Mouse (Mus musculus) C2C12 (cell line): ENCODE measurements around the gene Hoxc10. TPM values are rescaled to one million over a fixed set of nuclear protein-coding genes. Genes with fewer than 3 reads are reported as not detected.

Source experiments
- H3K27me3 ChIP-seq: one replicate; pipeline ENCODE4 v1.6.1; 2011; ENCODE audit not compliant: control insufficient read depth, insufficient read depth, insufficient read length
- H3K36me3 ChIP-seq: one replicate; pipeline ENCODE4 v1.6.1; 2011; ENCODE audit not compliant: control insufficient read depth, insufficient read depth
- H3K4me3 ChIP-seq: one replicate; pipeline ENCODE4 v1.5.1; 2011; ENCODE audit warnings: mild to moderate bottlenecking, control low read depth; ENCODE audit not compliant: poor library complexity, insufficient read depth, severe bottlenecking
- H3K79me2 ChIP-seq: one replicate; pipeline ENCODE4 v1.6.1; 2011; ENCODE audit not compliant: control insufficient read depth, insufficient read depth
- H3K79me3 ChIP-seq: one replicate; pipeline ENCODE4 v1.6.1; 2011; ENCODE audit warnings: low read depth, control low read depth
- H3ac ChIP-seq: one replicate; pipeline ENCODE3; 2011; ENCODE audit warnings: low read depth; ENCODE audit not compliant: control insufficient read depth, insufficient read length
- CEBPB ChIP-seq: IDR thresholded peaks from one replicate; pipeline ENCODE4 v1.6.1; 2011; ENCODE audit warnings: low read depth, mild to moderate bottlenecking, control low read depth, moderate library complexity
- CTCF ChIP-seq: IDR thresholded peaks from one replicate; pipeline ENCODE4 v1.5.1; 2011; ENCODE audit not compliant: control insufficient read depth, insufficient read depth, insufficient read length
- FOSL1 ChIP-seq: IDR thresholded peaks from one replicate; pipeline ENCODE4 v1.8.0; 2011; ENCODE audit warnings: mild to moderate bottlenecking, low read length; ENCODE audit not compliant: poor library complexity, insufficient read depth, severe bottlenecking
- MAX ChIP-seq: IDR thresholded peaks from one replicate; pipeline ENCODE4 v1.6.1; 2011; ENCODE audit warnings: mild to moderate bottlenecking, control low read depth
- MYOD1 ChIP-seq: IDR thresholded peaks from one replicate; pipeline ENCODE4 v1.6.1; 2011; ENCODE audit warnings: low read depth; ENCODE audit not compliant: control insufficient read depth, insufficient read length
- MYOG ChIP-seq: IDR thresholded peaks from one replicate; pipeline ENCODE4 v1.6.1; 2011; ENCODE audit not compliant: control insufficient read depth, insufficient read length; ENCODE audit errors: extremely low read depth
- USF1 ChIP-seq: IDR thresholded peaks from one replicate; pipeline ENCODE4 v1.6.1; 2011; ENCODE audit warnings: low read depth, mild to moderate bottlenecking, control low read depth, moderate library complexity
- polyA plus RNA-seq: library from polyadenylated mRNA; unstranded; fragments of >200 nt; fragmentation: generic; extraction: Trizol; gene quantifications from one replicate; pipeline ENCODE4 v1.2.1, GENCODE M21; 2012; ENCODE audit warnings: missing spikeins

Gene Hoxc10
- polyA plus RNA-seq, 1 experiment, result 49.6 TPM

DNA sequence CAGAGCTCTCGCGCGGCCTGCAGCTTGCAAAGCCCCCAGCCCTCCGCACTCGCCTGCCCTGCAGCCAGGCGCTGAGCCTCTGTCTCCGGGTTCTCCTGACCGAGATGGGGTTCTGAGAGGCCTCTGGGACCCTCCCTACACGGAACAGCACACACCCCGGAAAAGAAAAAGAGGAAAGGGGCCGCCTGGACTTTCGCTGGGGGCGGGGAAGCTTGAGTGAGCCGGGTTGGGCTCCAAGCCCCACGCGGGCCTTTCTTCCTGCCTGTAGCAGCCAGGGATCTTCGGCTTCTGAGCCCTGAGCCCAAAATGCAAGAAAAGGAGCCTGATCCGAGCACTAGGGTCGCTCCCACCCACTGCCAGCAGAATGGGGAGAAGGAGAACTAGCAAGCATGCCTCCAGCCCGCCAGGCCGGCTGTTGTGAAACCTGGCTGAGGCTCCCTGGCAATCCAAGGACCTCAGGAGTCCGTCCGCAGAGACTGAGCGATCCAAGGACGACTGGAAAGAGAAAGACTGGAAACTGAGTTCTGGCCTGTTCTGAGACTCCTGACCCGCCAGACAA, 45.4 kb downstream of the Hoxc10 start:
- H3K4me3 ChIP-seq, result no peak overlapping the region
- H3K36me3 ChIP-seq, result peaks cover 17% of the 10 kb centered on the region
- H3K27me3 ChIP-seq, result no peaks in the 10 kb centered on the region

GRCm38 (mm10) chr15:103013238-103013984, 46.8 kb downstream of the Hoxc10 start:
- peaks cover 17% of the 10 kb centered on the region for H3K36me3 ChIP-seq
- peaks cover 19% of the 10 kb centered on the region for H3K79me2 ChIP-seq
- TF ChIP-seq MAX, result no peak
- TF ChIP-seq CTCF, result peak; percentile 61
- TF ChIP-seq USF1, result peak; percentile 73
- H3K4me3 ChIP-seq, result no peak overlapping the region
- peaks cover 5% of the 10 kb centered on the region for H3K79me3 ChIP-seq
- H3K27me3 ChIP-seq, result no peaks in the 10 kb centered on the region
- H3ac ChIP-seq, result no peak overlapping the region

More for the DNA sequence above, 45.4 kb downstream of the Hoxc10 start:
- Histone ChIP-seq H3ac (no peak overlapping the region), H3K79me2 (peaks cover 33% of the 10 kb centered on the region), H3K79me3 (peaks cover 15% of the 10 kb centered on the region)
- TF ChIP-seq MAX (no peak), MYOG (no peak), FOSL1 (no peak), CTCF (no peak)

- TF ChIP-seq MYOG (no peak), FOSL1 (no peak), MYOD1 (no peak), MAX (no peak), CEBPB (no peak), USF1 (no peak), CTCF (no peak)
- Histone ChIP-seq H3K27me3 (no peaks in the 10 kb centered on the region), H3K36me3 (peaks cover 17% of the 10 kb centered on the region), H3K79me2 (peaks cover 12% of the 10 kb centered on the region), H3K79me3 (peaks cover 4% of the 10 kb centered on the region), H3ac (no peak overlapping the region), H3K4me3 (no peak overlapping the region)
Measured at GRCm38 (mm10) chr15:103014166-103015008, 47.8 kb downstream of the Hoxc10 start.

DNA sequence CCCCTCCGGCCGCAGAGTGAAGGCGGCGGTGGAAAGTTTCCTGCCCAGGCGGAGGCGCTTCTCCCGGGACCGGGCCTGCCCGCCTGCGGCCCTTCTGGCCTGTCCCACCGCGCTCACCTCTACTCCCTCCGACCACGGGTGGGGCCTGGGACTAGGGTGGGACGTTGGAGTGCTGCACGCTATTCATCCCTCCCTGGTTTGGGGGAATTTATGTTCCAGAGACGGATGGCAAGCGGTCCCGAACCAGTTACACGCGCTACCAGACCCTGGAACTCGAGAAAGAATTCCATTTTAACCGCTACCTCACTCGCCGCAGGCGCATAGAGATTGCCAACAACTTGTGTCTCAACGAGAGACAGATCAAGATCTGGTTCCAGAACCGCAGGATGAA, 48.4 kb downstream of the Hoxc10 start:
- Histone ChIP-seq H3K36me3 (peaks cover 11% of the 10 kb centered on the region), H3ac (no peak overlapping the region), H3K79me2 (peaks cover 6% of the 10 kb centered on the region), H3K79me3 (no peaks in the 10 kb centered on the region), H3K27me3 (no peaks in the 10 kb centered on the region), H3K4me3 (no peak overlapping the region)
- TF ChIP-seq CEBPB (no peak), MYOD1 (no peak), MAX (no peak)

DNA sequence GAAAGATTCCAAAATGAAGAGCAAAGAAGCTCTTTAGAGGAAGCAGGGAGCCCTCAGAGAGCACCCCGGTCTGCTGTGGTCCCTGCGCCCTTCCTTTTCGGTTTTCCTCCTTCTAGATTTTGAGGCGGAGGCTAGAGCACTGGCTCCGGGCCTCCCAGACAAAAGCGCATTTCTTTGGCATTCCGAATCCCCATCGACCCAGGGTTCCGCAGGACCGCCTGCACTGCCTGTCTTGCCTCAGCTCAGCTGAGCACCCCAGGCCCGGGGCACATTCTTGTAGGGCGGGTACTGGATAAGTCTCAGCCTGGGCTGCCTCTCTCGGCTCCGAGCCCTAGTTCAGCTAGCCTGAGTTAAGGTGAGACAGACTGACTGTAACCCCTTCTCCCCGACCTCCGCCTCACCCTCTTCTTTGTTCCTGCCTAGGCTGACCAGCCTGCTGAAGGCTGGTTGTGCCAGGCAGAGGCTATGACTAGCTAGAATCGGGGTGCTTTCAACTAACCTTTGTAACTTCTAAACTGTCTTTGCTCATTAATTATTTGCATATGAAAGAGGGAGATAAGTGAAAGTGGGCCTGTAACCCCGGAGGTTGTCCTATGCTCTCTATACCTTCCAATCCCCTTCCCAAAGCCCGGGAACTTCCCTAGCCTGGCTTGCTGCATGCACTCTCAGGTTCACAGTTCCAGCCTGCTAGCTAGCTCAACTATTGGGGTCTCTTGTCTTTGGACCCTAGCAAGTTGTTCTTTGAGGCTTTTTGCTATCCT, 49.0 kb downstream of the Hoxc10 start:
- Histone ChIP-seq H3K36me3 (peaks cover 5% of the 10 kb centered on the region), H3K27me3 (no peaks in the 10 kb centered on the region), H3K4me3 (no peak overlapping the region), H3ac (no peak overlapping the region), H3K79me2 (peaks cover under 1% of the 10 kb centered on the region), H3K79me3 (no peaks in the 10 kb centered on the region)
- no peak for TF ChIP-seq CTCF
- TF ChIP-seq MAX, result no peak
- no peak for TF ChIP-seq MYOD1
- no peak for TF ChIP-seq MYOG
- TF ChIP-seq USF1, result no peak
- no peak for TF ChIP-seq FOSL1
- no peak for TF ChIP-seq CEBPB
